Mouse (Mus musculus): ENCODE measurements at regions not wholly inside any gene's neighbourhood (a gene's known extent, or its start where the extent isn't known, plus 50 kb on each side); places are given as distances from the start of the nearest gene placed in this dataset.

DNA sequence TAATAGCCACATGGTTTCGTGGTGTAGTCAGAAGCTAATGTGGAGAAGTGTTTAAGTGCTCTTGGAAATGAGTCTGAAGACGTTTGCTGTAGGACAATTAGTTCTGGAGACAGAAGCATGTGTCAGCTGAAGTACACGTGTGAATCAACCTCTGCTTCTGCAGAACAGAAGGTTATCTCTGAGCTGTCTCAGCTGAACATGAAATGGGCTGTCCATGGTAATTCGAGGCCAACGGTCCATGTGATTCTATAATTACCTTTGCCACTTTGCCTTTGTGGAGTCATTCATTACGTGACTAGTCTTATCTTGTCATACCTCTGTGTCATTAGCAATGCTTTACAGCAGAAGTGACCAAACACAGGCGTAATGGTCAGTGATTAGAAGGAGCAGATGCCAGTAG is 295.6 kb upstream of the Veph1 start:
- no peak for DNase-seq (ENCODE audit: extremely low spot score in 1 of 2, low spot score in 1 of 2)

DNA sequence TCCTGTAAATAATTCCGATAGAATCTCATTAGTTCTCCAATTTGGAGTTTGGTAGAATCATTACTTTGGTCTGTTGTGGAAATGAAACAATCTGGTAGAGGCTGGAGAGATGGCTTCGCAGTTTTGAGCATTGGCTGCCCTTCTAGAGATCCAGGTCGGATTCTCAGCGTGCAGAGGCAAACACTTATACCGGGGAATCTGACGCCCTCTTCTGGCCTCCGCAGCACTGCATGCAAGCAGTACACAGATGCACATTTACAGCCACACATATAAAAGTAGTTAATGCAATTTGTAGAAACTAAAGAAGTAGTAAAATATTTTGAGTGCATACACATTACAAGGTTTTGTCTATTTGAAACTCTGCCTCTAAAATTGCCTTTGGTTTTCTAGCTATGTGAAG is 294.1 kb upstream of the Veph1 start:
- no peak for DNase-seq (ENCODE audit: extremely low spot score in 1 of 2, low spot score in 1 of 2)

DNA sequence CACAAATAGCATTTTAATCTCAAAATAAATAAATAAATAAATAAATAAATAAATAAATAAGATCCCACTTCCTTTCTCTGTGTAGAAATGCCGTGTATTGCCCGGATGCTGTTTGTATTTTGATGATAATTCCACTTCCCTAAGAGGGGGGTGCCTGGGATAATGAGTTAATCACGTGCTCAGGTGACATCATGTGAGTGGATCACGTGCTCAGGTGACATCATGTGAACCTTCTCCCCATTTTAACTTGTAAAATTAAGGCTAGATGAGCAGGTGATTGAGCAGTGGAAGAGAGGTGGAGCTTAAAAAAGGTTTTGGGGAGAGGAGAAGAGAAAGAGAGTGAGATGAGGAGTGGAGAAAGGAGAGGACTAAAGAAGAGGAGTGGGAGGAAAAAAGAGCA is 292.8 kb upstream of the Veph1 start:
- DNase-seq (ENCODE audit: extremely low spot score in 1 of 2, low spot score in 1 of 2) = no peak

- DNase-seq (ENCODE audit: extremely low spot score in 1 of 2, low spot score in 1 of 2) = no peak
Measured at GRCm38 (mm10) chr3:66584831-66585230, 288.2 kb upstream of the Veph1 start.

GRCm38 (mm10) chr3:66584101-66584500 is 287.5 kb upstream of the Veph1 start:
- no peak for DNase-seq (ENCODE audit: extremely low spot score in 1 of 2, low spot score in 1 of 2)

GRCm38 (mm10) chr3:66576659-66577058 is 280.0 kb upstream of the Veph1 start:
- DNase-seq (ENCODE audit: extremely low spot score in 1 of 2, low spot score in 1 of 2) = no peak

DNA sequence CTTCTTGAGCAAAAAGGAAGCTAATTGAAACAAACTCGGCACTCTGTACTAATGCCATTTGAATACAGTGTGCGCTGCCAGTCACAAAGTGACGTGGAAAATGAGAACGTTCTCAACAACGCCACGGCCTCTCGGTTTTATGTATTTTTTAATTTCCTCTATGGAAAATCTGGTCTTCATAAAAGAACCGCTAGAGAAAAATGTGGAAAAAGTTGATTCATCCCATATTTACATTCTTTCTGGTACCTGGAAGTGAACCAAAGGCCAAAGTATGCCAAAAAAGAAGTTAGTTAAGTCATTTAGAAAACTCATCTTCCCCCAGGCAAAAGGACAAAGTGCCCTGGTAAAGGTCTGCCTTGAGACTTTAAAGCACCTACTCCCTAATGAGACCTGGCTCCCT is 277.7 kb upstream of the Veph1 start:
- no peak for DNase-seq (ENCODE audit: extremely low spot score in 1 of 2, low spot score in 1 of 2)

- no peak for DNase-seq (ENCODE audit: extremely low spot score in 1 of 2, low spot score in 1 of 2)
Measured at GRCm38 (mm10) chr3:66572887-66573519, 276.4 kb upstream of the Veph1 start.

- no peak for DNase-seq (ENCODE audit: extremely low spot score in 1 of 2, low spot score in 1 of 2)
Measured at GRCm38 (mm10) chr3:66570342-66570741, 273.7 kb upstream of the Veph1 start.

GRCm38 (mm10) chr3:66564268-66565245 is 267.9 kb upstream of the Veph1 start:
- DNase-seq (ENCODE audit: extremely low spot score in 1 of 2, low spot score in 1 of 2) = no peak

- no peak for DNase-seq (ENCODE audit: extremely low spot score in 1 of 2, low spot score in 1 of 2)
Measured at GRCm38 (mm10) chr3:66563329-66563728, 266.7 kb upstream of the Veph1 start.

DNA sequence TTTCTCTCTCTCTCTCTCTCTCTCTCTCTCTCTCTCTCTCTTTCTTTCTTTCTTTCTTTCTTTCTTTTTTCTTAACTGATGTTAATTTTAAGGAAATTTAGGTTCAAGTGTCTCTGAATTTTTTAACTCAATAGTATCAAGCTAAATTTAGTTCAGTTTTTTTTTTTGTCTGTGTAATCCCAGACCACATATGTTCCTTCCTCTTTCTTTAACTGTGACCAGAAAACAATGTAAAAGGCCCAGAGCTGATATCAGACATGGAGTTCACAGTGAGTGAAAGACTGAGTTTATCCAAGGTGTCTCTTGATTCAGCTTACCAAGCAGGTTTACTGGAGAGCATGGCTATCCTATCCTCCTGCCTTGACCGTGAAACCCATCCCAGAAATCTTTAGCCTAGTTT is 258.9 kb upstream of the Veph1 start:
- DNase-seq (ENCODE audit: extremely low spot score in 1 of 2, low spot score in 1 of 2) = no peak

DNA sequence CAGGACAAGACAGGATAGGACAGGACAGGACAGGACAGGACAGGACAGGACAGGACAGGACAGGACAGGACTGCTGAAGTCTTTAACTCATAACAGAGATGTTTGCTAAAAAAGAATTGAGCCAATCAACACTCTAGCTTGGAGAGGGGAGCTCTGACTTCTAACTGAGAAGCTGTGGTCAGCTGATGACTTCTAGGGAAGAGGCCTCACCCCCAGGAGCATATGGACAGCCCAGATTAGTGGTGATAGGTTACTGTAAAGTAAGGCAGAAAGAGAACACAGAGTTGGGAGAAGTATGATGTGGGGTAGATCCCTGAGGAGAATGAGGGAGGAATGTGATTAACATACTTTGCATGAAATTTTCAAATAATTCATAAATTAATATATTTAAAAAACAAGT is 254.3 kb upstream of the Veph1 start:
- DNase-seq (ENCODE audit: extremely low spot score in 1 of 2, low spot score in 1 of 2) = no peak

GRCm38 (mm10) chr3:66546576-66546975 is 249.9 kb upstream of the Veph1 start:
- no peak for DNase-seq (ENCODE audit: extremely low spot score in 1 of 2, low spot score in 1 of 2)

DNA sequence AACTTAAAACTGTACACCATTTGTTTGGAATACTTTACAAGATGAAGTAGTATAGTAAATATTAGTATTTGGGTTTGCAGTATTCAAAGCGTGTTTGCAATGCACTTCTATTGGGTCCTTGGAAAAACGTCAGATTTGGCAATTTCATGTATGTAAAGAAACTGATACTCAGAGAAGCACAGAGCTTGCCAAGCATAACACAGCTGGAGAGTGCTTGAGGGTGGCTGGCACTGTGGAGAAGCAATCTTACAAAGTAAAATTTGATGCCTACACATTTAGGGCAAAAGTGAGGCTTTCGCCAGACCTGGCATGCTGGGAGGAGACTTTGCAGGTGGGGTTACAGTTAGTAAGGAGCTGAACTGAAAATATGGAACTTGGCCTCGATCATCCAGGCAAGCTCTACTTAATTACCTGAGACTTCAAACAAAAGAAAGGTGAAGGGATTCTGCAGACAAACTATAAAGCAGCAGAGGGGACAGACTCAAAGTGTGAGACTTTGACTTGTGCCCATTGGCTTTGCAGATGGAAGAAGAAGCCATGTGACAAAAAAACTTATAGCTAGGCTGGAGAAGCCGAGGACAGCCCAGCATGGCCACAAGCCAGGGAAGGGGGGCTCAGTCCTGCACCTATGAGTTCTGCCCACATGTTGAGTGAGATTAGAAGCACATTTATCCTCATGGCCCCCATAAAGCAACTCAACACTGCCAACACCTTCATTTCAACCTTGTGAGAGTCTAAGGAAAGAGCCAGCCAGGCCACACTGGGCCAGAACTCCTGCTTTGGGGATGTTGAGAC is 247.7 kb upstream of the Veph1 start:
- no peak for DNase-seq (ENCODE audit: extremely low spot score in 1 of 2, low spot score in 1 of 2)

GRCm38 (mm10) chr3:66542865-66543264 is 246.2 kb upstream of the Veph1 start:
- no peak for DNase-seq (ENCODE audit: extremely low spot score in 1 of 2, low spot score in 1 of 2)

DNA sequence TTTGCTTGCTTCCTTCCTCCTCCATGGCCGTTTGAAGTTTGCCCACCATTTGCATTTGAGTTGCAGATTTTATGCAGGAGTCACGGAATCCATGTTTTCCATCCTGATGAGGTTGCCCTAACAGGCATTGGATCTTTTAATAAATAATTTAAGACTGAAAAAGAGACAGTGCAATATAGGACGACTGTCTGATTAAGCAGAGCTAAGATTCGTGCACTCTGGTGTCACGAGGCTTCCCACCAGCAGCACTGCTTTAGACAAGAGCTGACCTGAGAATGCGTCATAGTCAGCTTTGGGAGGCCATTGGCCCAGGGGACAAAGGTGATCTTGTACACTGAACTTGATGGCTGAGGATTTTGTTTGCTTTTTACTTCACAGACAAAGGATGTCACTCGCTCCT is 241.3 kb upstream of the Veph1 start:
- no peak for DNase-seq (ENCODE audit: extremely low spot score in 1 of 2, low spot score in 1 of 2)

GRCm38 (mm10) chr3:66537106-66537893 is 240.7 kb upstream of the Veph1 start:
- DNase-seq (ENCODE audit: extremely low spot score in 1 of 2, low spot score in 1 of 2) = no peak

DNA sequence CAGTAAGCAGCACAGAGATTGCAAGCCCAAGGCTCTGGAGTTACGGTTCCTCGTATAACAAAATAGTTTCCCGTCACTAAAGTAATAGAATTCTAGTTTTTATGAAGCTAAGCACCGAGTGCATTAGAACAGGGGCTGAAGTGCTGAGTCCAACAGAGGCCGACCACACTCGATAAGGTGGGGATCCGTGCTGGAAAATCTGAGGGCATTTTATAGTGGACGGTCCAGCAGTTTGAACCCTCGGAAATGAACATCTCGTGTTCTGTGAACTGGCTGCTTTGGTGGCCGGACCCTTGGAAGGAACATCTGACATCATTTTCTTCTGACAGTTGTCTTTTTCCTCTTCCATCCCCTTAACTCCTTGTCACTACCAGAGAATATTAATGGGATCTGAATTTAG is 240.0 kb upstream of the Veph1 start:
- no peak for DNase-seq (ENCODE audit: extremely low spot score in 1 of 2, low spot score in 1 of 2)

DNA sequence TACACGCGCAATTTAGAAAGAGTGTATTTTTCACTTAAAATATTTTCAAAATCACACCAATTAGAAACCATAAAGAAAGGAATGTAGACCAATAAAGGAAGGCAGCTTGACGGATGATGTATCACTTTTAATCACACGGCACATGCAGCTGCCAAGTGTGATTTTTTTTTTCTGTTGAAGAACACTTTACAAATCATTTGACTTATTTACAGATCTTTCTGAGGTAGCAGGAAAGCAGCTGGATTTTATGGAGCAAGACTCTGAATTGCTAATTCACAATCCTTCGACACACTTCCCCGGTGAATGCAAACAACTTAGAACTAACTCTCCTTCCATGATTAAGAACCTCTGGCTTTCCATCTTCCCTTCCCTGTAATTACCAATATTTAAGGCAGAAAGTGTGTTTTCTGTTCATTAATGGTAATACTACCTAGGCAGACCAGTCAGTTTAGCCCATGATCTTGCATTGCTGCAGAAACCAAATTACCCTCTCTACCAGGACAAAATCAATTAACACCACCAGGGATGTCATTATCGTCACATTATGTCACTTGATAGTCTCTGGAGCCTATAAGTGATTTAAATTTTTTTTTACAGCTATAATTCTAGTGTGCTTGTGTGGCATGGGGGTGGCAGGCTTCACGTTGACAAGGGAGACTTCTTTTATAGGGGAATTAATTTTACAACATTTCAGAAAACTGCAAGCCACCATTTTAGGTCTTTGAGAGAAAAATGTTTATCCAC is 239.3 kb upstream of the Veph1 start:
- DNase-seq (ENCODE audit: extremely low spot score in 1 of 2, low spot score in 1 of 2) = no peak

Measured in layer of hippocampus, postnatal 25 days (tissue).